Mouse (Mus musculus): ENCODE measurements around the gene Mctp2.

- TF ChIP-seq POLR2A (IDR thresholded peaks at IDR 0.05; ENCODE audit: low read depth, low read length) (no peak), CTCF (IDR thresholded peaks at IDR 0.05; ENCODE audit: borderline replicate concordance, insufficient read depth, low read length) (no peak)
Observed at GRCm38 (mm10) chr7:72345901-72346300, 39.5 kb upstream of the Mctp2 start.
